In the genomic region with DNA sequence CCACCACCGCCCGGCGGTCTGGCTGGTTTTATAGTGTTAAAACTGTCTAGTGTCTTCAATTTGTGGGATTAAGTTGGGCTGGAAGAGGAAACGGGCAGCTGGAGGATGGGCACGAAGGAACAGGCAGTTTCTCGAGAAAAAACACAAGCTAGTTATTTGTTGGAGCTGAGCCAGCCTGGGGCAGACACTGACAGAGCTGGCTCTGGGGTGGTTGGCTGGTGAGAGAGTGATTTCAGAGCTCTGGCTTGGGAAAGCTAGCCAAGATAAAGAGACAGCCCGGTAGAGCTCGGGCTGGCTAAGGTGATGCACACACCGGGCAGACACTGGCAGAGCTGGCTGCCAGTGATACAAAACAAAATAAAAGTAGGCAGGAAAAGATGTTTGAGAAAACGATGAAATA, we compare ENCODE assay signal across 9 mouse cellular contexts. TPM values are rescaled to one million over a fixed set of nuclear protein-coding genes. Genes with fewer than 3 reads are reported as not detected.
DNase-seq lines count a peak whose midpoint lies in the region.
"Had no signal": no experiment of that assay in that cellular context is flagged by ENCODE, and none has a peak within 500 bp of the region (broad histone marks: within the 10 kb centered on the region; RNA-seq: fewer than 3 reads in every experiment).

No protein-coding gene starts in this region.

- intact Hi-C loops in heart, postnatal 10 days (cut with DNase I) = no loop called here
- intact Hi-C loops in heart, postnatal 25 days (cut with DNase I) = no loop called here

- peak; percentile 32 for DNase-seq in adrenal gland, postnatal 10 days
- no peak for DNase-seq in adrenal gland, adult 8-10 months
- DNase-seq in heart, postnatal 10 days = peak; percentile 6 to 14
- no peak for DNase-seq in heart, postnatal 25 days (ENCODE audit: low spot score)
- peak; percentile 17 for DNase-seq in ovary, adult 18-20 months (ENCODE audit: low spot score)
- DNase-seq in ovary, postnatal 10 days (ENCODE audit: low spot score) = no peak
- DNase-seq in testis, postnatal 10 days (ENCODE audit: low spot score) = peak; percentile 46
- DNase-seq in thymus, postnatal 10 days (ENCODE audit: low spot score in 2 of 2) = no peak
- DNase-seq: gastrocnemius, postnatal 36 days had no signal

RNA-seq across cellular contexts. Expression of a gene that starts 1.2 kb away (rescaled TPM):
- not detected for total RNA-seq in adrenal gland, postnatal 10 days (2021)
- total RNA-seq in adrenal gland, adult 8-10 months (2022) = not detected
- total RNA-seq in heart, postnatal 10 days (2021) = not detected
- total RNA-seq in heart, postnatal 25 days (2021) = not detected
- total RNA-seq: gastrocnemius, postnatal 36 days had no signal

RNA-seq across cellular contexts. Expression of a gene that starts 27.5 kb away (rescaled TPM):
- total RNA-seq in adrenal gland, postnatal 10 days (2021) = not detected
- total RNA-seq in adrenal gland, adult 8-10 months (2022) = not detected
- total RNA-seq in heart, postnatal 10 days (2021) = not detected
- total RNA-seq in heart, postnatal 25 days (2021) = not detected
- total RNA-seq: gastrocnemius, postnatal 36 days had no signal

RNA-seq across cellular contexts. Expression of a gene that starts 28.9 kb away (rescaled TPM):
- total RNA-seq in adrenal gland, postnatal 10 days (2021) = 1 to 10 TPM; 7.8 to 9.3 TPM
- total RNA-seq in adrenal gland, adult 8-10 months (2022) = 1 to 10 TPM; 3.5 to 8.4 (median 4.7) TPM
- total RNA-seq in heart, postnatal 10 days (2021) = 10 to 100 TPM; 15.9 to 16.4 TPM
- 10 to 100 TPM in 1 of 2 experiments, 1 to 10 TPM in 1; 9.1 to 10.5 TPM for total RNA-seq in heart, postnatal 25 days (2021)

RNA-seq across cellular contexts. Expression of a gene that starts 46.4 kb away (rescaled TPM):
- total RNA-seq in adrenal gland, postnatal 10 days (2021) = 1 to 10 TPM; 1.2 to 2.4 TPM
- total RNA-seq in adrenal gland, adult 8-10 months (2022) = 1 to 10 TPM; 1.2 to 2.5 (median 1.6) TPM
- total RNA-seq in heart, postnatal 10 days (2021) = 1 to 10 TPM; 1.9 to 2.3 TPM
- 1 to 10 TPM; 1.4 to 1.5 TPM for total RNA-seq in heart, postnatal 25 days (2021)

RNA-seq across cellular contexts. Expression of a gene that starts 46.5 kb away (rescaled TPM):
- total RNA-seq in adrenal gland, postnatal 10 days (2021) = not detected
- not detected for total RNA-seq in adrenal gland, adult 8-10 months (2022)
- not detected for total RNA-seq in heart, postnatal 10 days (2021)
- total RNA-seq in heart, postnatal 25 days (2021) = not detected
- total RNA-seq: gastrocnemius, postnatal 36 days had no signal

Comparison
In these comparisons a context has a peak if more than half of its experiments do, and no peak if none do; other contexts are left out.
1. DNase-seq: peak in adrenal gland, postnatal 10 days (single experiment), heart, postnatal 10 days (2 of 2), ovary, adult 18-20 months (single experiment) and testis, postnatal 10 days (single experiment); none in adrenal gland, adult 8-10 months (single experiment), heart, postnatal 25 days (single experiment), ovary, postnatal 10 days (single experiment) and thymus, postnatal 10 days (0 of 2).